Mouse (Mus musculus) testis, adult 2 months (tissue): ENCODE results near the gene Polr2m.

Experiments used
- CTCF ChIP-seq: fragments of 200-500 bp; IDR thresholded peaks from 2 replicates; pipeline ENCODE4 v1.5.1; 2012; ENCODE audit warnings: low read depth, mild to moderate bottlenecking, inconsistent platforms, low read length, moderate library complexity; ENCODE audit not compliant: control insufficient read depth, insufficient read depth, insufficient replicate concordance
- POLR2A ChIP-seq: fragments of 200-500 bp; IDR thresholded peaks from 2 replicates; pipeline ENCODE4 v1.6.1; 2012; ENCODE audit warnings: low read depth, mild to moderate bottlenecking, inconsistent platforms, low read length, moderate library complexity; ENCODE audit not compliant: control insufficient read depth

DNA sequence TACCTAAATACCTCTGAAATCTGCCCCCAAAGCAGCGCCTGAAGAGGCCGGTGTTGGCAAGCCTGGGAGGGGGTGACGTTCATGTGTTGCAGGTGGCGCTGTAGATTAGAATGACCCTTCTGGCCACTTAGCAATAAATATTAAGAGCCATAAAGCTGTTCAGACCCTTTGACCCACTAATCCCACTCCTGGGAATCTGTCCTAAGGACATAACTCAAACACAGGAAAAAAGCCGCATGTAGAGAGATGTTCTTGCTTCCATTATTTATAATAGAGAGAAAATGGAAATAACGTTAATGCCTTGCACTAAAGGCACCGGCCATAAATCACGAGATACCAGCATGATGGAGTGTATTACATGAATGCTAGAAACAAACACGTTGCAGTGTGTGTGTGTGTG lies 41.7 kb upstream of the Polr2m start:
- TF ChIP-seq POLR2A (no peak), CTCF (no peak)
